Mouse (Mus musculus) neutrophil, adult 5-6 weeks (primary cell): ENCODE data around the gene Ankar. TPM values are rescaled to one million over a fixed set of nuclear protein-coding genes. Genes with fewer than 3 reads are reported as not detected.

ENCODE experiments used
- ATAC-seq: fragments of 151-379, 151-347 bp; 2 replicates; pipeline ENCODE4 v1.8.0; 2017; ENCODE audit warnings: mild to moderate bottlenecking, moderate TSS enrichment; ENCODE audit not compliant: insufficient number of reproducible peaks, poor library complexity, low FRiP score, severe bottlenecking; ENCODE audit errors: extremely low read depth
- total RNA-seq: library from RNA; stranded (forward); fragments of 200-1000 nt; gene quantifications from 2 replicates; pipeline ENCODE4 v1.2.3, GENCODE M21; 2017

Ankar gene
- not detected in 2 replicates for total RNA-seq

GRCm38 (mm10) chr1:72700479-72700878 lies at the start of gene Ankar:
TSS of gene Ankar (minus strand) at chr1:72700579.
- ATAC-seq = no peak

DNA sequence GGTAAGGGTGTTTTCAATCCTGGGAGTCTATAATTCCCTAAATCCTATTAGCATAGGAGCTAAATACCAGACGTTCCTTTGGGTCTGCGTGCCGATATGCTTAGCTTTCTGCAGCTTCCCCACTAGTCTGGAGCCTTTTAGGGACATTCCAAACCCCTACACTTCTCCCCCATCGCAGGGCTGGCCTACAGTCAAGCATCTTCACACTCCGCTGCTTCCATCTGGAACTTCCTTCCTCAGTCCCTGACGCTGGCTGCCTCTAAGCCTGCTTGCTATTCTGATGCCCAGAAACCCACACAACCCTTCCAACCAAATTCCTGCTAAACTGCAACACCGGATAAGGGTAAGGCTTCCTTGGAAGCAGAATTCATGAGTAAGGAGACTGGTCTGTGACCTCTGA lies 46.0 kb upstream of the Ankar start:
- no peak for ATAC-seq

GRCm38 (mm10) chr1:72744816-72745506 lies 44.6 kb upstream of the Ankar start:
- no peak for ATAC-seq

GRCm38 (mm10) chr1:72741406-72741805 lies 41.0 kb upstream of the Ankar start:
- ATAC-seq = no peak

- ATAC-seq = no peak
Observed at GRCm38 (mm10) chr1:72739681-72740063, 39.3 kb upstream of the Ankar start.

- ATAC-seq = no peak
Observed at GRCm38 (mm10) chr1:72738946-72739680, 38.7 kb upstream of the Ankar start.

DNA sequence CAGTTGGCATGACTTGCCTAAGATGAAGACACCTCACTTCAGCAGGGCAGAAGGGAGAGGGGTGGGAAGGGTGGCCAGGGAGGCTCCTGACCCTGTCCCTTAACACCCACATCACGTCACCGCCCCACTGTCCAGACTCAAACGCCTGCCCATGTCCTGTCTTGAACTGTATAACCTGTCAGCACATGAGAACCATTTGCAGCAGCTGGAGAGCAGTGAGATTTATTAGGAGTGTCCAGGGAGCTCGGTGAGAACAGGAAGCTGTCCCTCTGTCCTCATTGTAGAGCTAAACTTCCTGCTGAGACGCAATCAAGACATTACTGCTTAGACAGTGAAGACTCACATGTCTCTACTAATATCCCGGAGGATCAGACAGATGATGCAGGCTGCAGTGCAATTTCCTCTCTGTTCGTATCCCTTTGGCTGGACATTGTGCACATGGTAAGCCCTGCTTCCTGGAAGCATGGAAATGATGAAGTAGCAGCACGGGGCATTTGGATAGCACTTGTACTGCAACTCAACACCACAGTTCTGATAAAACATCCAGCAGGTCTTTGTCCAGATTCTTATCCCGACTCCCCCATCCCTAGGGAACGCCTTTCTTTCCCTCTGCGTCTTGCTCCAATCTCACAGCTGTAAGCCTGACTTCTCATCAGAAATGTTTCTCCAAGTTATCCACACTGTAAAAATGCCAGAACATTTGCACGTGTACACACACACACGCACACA lies 36.2 kb upstream of the Ankar start:
- ATAC-seq = no peak

GRCm38 (mm10) chr1:72733191-72733691 lies 32.9 kb upstream of the Ankar start:
- no peak for ATAC-seq

DNA sequence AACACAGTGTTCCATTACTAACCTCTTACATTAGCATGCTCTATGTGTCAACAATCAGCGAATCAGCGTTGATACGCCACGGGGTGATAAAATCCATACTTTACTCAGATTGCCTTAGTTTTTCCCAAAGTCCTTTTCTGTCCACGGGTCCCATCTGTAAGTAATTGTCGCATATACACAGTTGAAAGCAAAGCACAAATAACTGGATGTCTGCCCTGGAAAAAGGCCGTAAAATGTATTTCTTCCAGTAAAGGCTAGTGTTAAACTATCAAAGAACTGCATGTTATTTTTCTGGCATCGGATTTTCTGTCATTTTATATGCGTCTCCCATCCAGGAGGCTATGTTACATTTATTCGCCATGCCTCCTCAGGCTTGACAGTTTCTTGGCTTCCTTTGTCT lies 29.7 kb upstream of the Ankar start:
- ATAC-seq = no peak

DNA sequence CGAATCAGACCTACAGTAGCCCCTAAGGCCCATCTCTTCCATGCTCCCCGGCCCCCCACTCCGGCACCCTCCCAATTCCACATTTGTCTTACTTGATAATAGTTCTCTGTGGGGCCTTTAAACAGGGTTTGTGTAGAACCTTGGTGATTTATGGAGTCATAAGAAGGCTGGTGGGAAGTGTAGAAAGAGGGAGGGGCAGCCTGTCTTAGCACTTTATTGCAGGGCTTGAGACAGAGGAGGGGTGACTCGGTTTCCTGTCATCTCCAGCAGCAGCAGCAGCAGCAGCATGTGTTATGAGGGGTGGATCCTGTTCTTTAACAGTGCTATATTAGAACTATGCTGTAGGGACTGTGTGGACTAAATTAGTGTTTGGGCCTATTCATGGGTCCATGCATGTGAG lies 28.4 kb upstream of the Ankar start:
- no peak for ATAC-seq

GRCm38 (mm10) chr1:72725941-72726340 lies 25.6 kb upstream of the Ankar start:
- no peak for ATAC-seq

DNA sequence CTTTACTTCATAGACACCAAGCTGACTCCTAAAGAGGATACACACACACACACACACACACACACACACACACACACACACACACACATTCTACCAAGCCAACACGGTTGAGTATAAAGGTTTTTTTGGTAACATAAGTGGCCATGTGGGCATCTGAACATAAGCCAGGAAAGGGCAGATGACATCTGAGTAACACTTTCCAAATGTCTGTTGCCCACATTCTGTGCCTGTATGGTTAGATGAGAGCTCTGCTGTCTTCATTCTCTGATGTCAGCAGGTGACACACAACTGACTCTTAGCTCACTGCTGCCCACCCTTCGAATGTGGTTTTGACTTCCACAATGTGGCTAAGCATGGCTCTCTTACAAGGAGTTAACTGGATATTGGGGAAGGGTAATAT lies 24.0 kb upstream of the Ankar start:
- ATAC-seq = no peak

DNA sequence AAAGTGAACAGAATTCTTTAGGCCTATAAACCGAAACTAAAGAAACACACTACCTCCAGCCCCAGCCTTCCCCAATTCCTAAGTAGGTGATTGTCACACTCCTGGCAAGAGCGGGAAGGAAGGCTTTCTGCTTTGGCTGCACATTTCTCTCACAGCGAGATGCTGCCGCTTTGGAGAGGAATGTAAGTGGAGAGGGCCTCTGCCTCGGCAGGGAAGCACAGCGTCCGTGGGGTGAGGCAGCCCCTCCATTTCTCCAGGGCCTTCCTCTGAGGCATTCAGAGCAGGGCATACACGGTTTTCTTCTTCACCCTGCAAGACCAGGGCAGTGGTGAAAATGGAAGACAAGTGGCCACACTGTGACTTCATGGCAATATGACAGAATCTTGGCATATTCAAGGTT lies 22.3 kb upstream of the Ankar start:
- no peak for ATAC-seq

DNA sequence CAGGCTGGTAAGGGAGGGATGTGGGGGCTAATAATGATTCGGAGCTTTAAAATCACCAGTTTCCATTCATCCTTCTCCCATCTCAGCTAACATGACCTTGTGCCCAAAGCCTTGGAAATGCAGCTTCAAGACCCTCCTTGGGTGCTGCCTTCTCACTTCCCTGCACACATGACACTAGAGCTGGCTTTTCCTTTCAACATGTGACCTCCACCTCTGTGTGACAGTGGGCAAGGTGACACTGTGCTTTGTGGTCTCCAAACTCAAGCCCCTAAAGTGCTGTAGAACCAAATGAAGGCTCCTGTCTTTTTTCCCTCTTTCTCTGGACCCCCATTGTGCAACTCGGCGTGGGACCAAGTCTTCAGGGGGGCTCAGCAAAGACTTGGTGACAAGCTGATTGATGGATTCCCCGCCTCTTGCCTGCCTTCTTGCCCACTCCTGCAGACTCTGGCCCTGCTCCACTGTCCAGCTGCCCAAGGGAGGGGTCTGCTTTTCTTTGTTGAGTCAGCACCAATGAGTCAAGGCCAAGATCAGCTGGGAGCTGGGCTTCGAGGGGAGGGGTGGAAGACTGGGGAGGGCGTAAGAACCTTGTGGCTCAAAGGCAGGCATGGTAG lies 19.8 kb upstream of the Ankar start:
- no peak for ATAC-seq

GRCm38 (mm10) chr1:72718846-72719245 lies 18.5 kb upstream of the Ankar start:
- peak; percentile 60; the same call in 1 of the 2 replicates for ATAC-seq

GRCm38 (mm10) chr1:72717540-72717939 lies 17.2 kb upstream of the Ankar start:
- ATAC-seq = no peak

GRCm38 (mm10) chr1:72716926-72717325 lies 16.5 kb upstream of the Ankar start:
- ATAC-seq = peak; percentile 55; the same call in 1 of the 2 replicates

DNA sequence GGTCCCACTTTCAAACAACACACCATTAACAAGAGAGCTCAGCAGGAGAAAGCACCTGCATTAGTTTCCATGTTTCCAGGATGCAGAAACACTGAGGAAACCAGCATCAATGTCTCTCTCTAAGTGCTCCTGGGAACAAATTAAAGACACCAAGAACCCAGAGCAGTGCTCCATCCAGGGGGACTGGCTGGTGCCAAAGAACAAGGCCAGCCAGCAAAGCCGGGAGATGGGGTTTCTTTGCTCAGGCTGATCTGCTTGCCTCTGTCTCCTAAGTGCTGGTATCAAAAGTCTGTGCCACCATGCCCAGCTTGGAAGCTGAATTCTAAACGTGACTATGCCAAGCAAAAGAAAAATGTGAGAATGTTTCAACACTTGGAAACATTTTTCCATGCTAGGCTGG lies 16.0 kb upstream of the Ankar start:
- ATAC-seq = no peak

GRCm38 (mm10) chr1:72715593-72716361 lies 15.4 kb upstream of the Ankar start:
- ATAC-seq = no peak
